Mouse (Mus musculus) myocyte (in vitro differentiated cells): ENCODE data around the gene Aars. TPM values are rescaled to one million over a fixed set of nuclear protein-coding genes. Genes with fewer than 3 reads are reported as not detected.
A peak's percentile ranks its signal among the peaks of the same experiment; 100 is the strongest.
"Not testable (repeated sequence)": the region's sequence is repeated elsewhere in the genome, so short reads cannot be mapped to it uniquely, and the experiment has no call there.

Source experiments
- H3K27me3 ChIP-seq: one replicate; pipeline ENCODE4 v1.6.1; 2011; ENCODE audit not compliant: control insufficient read depth, insufficient read depth, insufficient read length
- H3K36me3 ChIP-seq: one replicate; pipeline ENCODE4 v1.6.1; 2011; ENCODE audit not compliant: control insufficient read depth, insufficient read depth
- H3K4me2 ChIP-seq: one replicate; pipeline ENCODE4 v1.6.1; 2011; ENCODE audit warnings: low read depth, control low read depth
- H3K4me3 ChIP-seq: one replicate; pipeline ENCODE4 v1.5.1; 2011; ENCODE audit warnings: mild to moderate bottlenecking, control low read depth, moderate library complexity
- H3K79me2 ChIP-seq: one replicate; pipeline ENCODE4 v1.6.1; 2011; ENCODE audit not compliant: control insufficient read depth, insufficient read depth
- H3ac ChIP-seq: one replicate; pipeline ENCODE4 v1.6.1; 2011; ENCODE audit not compliant: control insufficient read depth, insufficient read length
- CEBPB ChIP-seq: IDR thresholded peaks from 2 replicates; pipeline ENCODE4 v1.6.1; 2011; ENCODE audit warnings: mild to moderate bottlenecking, moderate library complexity; ENCODE audit not compliant: poor library complexity, insufficient read depth, severe bottlenecking
- E2F4 ChIP-seq: IDR thresholded peaks from one replicate; pipeline ENCODE4 v1.6.1; 2011; ENCODE audit warnings: mild to moderate bottlenecking, control low read depth, moderate library complexity; ENCODE audit not compliant: insufficient read depth
- MAX ChIP-seq: IDR thresholded peaks from one replicate; pipeline ENCODE4 v1.6.1; 2011; ENCODE audit warnings: low read depth, mild to moderate bottlenecking, control low read depth
- MYOD1 ChIP-seq, 3 experiments: IDR thresholded peaks; one replicate each; pipeline ENCODE4 v1.6.1; 2011; ENCODE audit warnings: control low read depth in 2 of 3, low read depth in 2 of 3, mild to moderate bottlenecking in 2 of 3, moderate library complexity in 1 of 3; ENCODE audit not compliant: insufficient read length in 2 of 3, control insufficient read depth in 1 of 3
- MYOG ChIP-seq, 3 experiments: IDR thresholded peaks; one replicate each; pipeline ENCODE4 v1.6.1; 2011; ENCODE audit warnings: control low read depth in 2 of 3, low read depth in 2 of 3, mild to moderate bottlenecking in 2 of 3; ENCODE audit not compliant: insufficient read length in 2 of 3, control insufficient read depth in 1 of 3, insufficient read depth in 1 of 3
- POLR2A ChIP-seq: IDR thresholded peaks from one replicate; pipeline ENCODE4 v1.6.1; 2011; ENCODE audit warnings: low read depth, mild to moderate bottlenecking, control low read depth, moderate library complexity; ENCODE audit not compliant: insufficient read length
- POLR2AphosphoS2 ChIP-seq: IDR thresholded peaks from one replicate; pipeline ENCODE4 v1.6.1; 2011; ENCODE audit warnings: low read depth, control low read depth; ENCODE audit not compliant: insufficient read length
- REST ChIP-seq: IDR thresholded peaks from one replicate; pipeline ENCODE4 v1.6.1; 2011; ENCODE audit warnings: mild to moderate bottlenecking, control low read depth, moderate library complexity; ENCODE audit not compliant: insufficient read depth, insufficient read length
- SRF ChIP-seq: IDR thresholded peaks from one replicate; pipeline ENCODE4 v1.6.1; 2011; ENCODE audit warnings: low read depth; ENCODE audit not compliant: control insufficient read depth, insufficient read length
- TCF12 ChIP-seq: IDR thresholded peaks from one replicate; pipeline ENCODE4 v1.6.1; 2011; ENCODE audit warnings: mild to moderate bottlenecking, control low read depth; ENCODE audit not compliant: poor library complexity, insufficient read depth, severe bottlenecking
- TCF3 ChIP-seq: IDR thresholded peaks from one replicate; pipeline ENCODE4 v1.6.1; 2011; ENCODE audit warnings: low read depth, control low read depth; ENCODE audit not compliant: insufficient read length
- USF1 ChIP-seq: IDR thresholded peaks from one replicate; pipeline ENCODE4 v1.6.1; 2011; ENCODE audit warnings: low read depth, mild to moderate bottlenecking, control low read depth, moderate library complexity
- polyA plus RNA-seq: library from polyadenylated mRNA; unstranded; fragments of >200 nt; fragmentation: generic; extraction: Trizol; gene quantifications from one replicate; pipeline ENCODE4 v1.2.1, GENCODE M21; 2012; ENCODE audit warnings: missing spikeins

Aars gene
- polyA plus RNA-seq, 1 experiment: 340 TPM

DNA sequence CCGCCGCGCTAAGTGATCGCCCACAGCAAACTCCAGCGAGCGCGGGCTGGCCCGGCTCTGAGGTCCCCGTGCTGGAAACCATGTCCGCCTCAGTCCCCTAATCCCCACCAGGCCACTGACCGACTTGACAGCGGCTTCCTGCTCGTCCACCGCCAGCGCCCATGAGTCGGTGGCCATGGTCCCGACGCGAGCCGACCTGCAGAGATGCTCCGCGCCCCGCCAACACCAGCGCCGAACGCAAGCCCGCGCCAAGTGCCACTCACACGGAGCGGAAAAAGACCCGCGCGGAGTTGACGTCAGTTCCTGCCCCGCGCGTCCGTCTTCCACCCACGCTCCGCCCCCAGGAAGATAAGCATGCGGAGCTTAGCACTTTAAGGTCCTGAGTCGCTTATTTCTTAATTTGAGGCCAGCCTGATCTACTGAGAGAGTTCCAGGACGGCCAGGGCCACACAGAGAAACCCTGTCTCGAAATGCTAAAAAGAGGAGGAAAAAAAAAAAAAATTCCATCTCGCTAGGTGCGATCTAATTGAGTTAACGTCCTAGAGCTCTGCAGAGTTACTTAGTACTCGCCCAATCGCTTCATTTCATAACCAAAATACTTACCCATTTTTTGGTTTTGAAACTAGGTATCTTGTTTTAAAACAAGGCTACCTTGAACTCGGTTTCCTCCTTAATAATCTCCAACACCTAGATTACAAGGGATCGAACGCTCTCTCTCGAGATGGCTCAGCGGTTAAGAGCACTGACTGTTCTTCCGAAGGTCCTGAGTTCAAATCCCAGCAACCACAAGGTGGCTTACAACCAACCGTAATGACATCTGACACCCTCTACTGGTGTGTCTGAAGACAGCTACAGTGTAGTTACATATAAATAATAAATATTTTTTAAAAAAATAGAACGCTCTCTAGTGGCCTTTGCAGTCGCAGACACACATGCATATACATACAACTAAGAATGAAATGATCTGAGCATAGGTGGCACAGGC, 35.1 kb upstream of the Aars start, which contains the start of gene Ddx19a:
Gene Ddx19a (minus strand): TSS at position 254 of the 985 bp plus-strand sequence.
- Histone ChIP-seq H3K4me2 (peak within 1 kb of the TSS; percentile 92), H3K36me3 (no peaks in the 10 kb centered on the region), H3K27me3 (no peaks in the 10 kb centered on the region), H3K79me2 (peaks cover 36% of the 10 kb centered on the region), H3K4me3 (peak within 1 kb of the TSS; percentile 82), H3ac (peak within 1 kb of the TSS; percentile 95)
- TF ChIP-seq MAX (peak; percentile 50), CEBPB (no peak), SRF (peak; percentile 53), USF1 (no peak), POLR2A (peak; percentile 98), MYOG (IDR thresholded peaks at IDR 0.05; ENCODE audit: control insufficient read depth in 1 of 3, insufficient read depth in 1 of 3, insufficient read length in 2 of 3, low read depth in 2 of 3) (peak in 1 of 3 experiments; percentile 13), POLR2AphosphoS2 (peak; percentile 96)

DNA sequence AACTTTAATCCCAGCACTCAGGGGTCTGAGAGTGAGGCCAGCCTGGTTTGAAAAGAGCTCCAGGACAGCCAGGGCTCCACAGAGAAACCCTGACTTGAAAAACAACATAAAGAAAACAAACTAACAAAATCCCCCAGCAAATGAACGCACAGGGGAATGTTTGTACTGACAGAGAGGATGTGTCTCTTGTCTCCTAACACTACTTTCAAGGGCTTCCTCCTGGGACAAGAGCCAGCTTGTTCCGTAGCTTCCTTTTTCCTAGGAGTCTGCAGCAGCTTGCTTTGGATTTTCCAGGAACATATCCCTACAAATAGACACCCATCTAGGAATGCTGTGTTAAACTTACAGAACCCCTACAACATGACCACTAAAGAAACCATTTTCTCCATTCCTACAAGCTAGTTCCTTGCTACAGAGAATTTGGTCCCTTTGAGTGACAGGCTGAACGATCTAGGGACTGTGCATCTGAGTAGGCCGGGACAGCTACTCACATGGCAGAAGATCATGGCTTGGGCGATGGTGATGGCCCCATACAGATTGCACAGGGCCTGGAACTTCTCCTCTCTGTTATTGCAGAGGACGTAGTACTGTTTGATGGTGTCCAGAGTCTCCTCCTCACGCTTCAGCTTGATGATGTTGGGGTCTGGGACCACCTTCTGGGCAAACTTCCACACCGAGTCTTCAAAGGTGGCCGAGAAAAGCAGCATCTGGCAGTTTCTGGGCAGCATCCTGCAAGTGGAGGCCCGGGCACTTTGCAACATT, 22.5 kb upstream of the Aars start:
- not testable (repeated sequence) for H3K27me3 ChIP-seq, H3K4me3 ChIP-seq, H3ac ChIP-seq, H3K79me2 ChIP-seq, H3K4me2 ChIP-seq
- H3K36me3 ChIP-seq: peaks cover 46% of the 10 kb centered on the region

GRCm38 (mm10) chr8:111026609-111027008, 6.3 kb upstream of the Aars start:
- H3K36me3 ChIP-seq, H3ac ChIP-seq, H3K4me2 ChIP-seq, H3K79me2 ChIP-seq, H3K27me3 ChIP-seq: not testable (repeated sequence)
- peak overlapping the region; percentile 44 for H3K4me3 ChIP-seq

- Histone ChIP-seq H3K4me3 (peak overlapping the region; percentile 44), H3K27me3 (no peaks in the 10 kb centered on the region), H3K79me2 (no peaks in the 10 kb centered on the region), H3ac (peak overlapping the region; percentile 7), H3K4me2 (peak overlapping the region; percentile 84), H3K36me3 (no peaks in the 10 kb centered on the region)
- peak; percentile 93 for TF ChIP-seq POLR2A
- TF ChIP-seq POLR2AphosphoS2: peak; percentile 90
- no peak for TF ChIP-seq TCF3
- TF ChIP-seq MYOG (IDR thresholded peaks at IDR 0.05; ENCODE audit: control insufficient read depth in 1 of 3, insufficient read depth in 1 of 3, insufficient read length in 2 of 3, low read depth in 2 of 3): peak in 1 of 3 experiments; percentile 32
- peak; percentile 62 for TF ChIP-seq SRF
- TF ChIP-seq TCF12: no peak
These were observed 5.5 kb upstream of the Aars start for GRCm38 (mm10) chr8:111027391-111027937.

GRCm38 (mm10) chr8:111029589-111029988, 3.4 kb upstream of the Aars start:
- Histone ChIP-seq H3ac (no peak overlapping the region), H3K36me3 (no peaks in the 10 kb centered on the region), H3K79me2 (peaks cover 8% of the 10 kb centered on the region), H3K4me3 (no peak overlapping the region), H3K27me3 (no peaks in the 10 kb centered on the region), H3K4me2 (peak overlapping the region; percentile 33)
- TF ChIP-seq USF1 (no peak), REST (no peak), SRF (no peak), POLR2A (no peak), TCF3 (no peak), MAX (no peak), POLR2AphosphoS2 (no peak), MYOG (IDR thresholded peaks at IDR 0.05; ENCODE audit: control insufficient read depth in 1 of 3, insufficient read depth in 1 of 3, insufficient read length in 2 of 3, low read depth in 2 of 3) (no peak), TCF12 (no peak), MYOD1 (IDR thresholded peaks at IDR 0.05; ENCODE audit: control insufficient read depth in 1 of 3, insufficient read length in 2 of 3, low read depth in 2 of 3) (no peak), CEBPB (no peak), E2F4 (no peak)
